Mouse (Mus musculus): ENCODE measurements at regions not wholly inside any gene's neighbourhood (a gene's known extent, or its start where the extent isn't known, plus 50 kb on each side); places are given as distances from the start of the nearest gene placed in this dataset.

- TF ChIP-seq CTCF (IDR thresholded peaks at IDR 0.05; ENCODE audit: control insufficient read depth, insufficient read depth, insufficient read length) (no peak), CEBPB (IDR thresholded peaks at IDR 0.05; ENCODE audit: low read depth) (no peak), MYOD1 (IDR thresholded peaks at IDR 0.05; ENCODE audit: control insufficient read depth, insufficient read length, low read depth) (no peak), MYOG (IDR thresholded peaks at IDR 0.05; ENCODE audit: control insufficient read depth, extremely low read depth, insufficient read length) (no peak)
These were observed 373.8 kb downstream of the Nuf2 start for GRCm38 (mm10) chr1:169157496-169157895.
